Mouse (Mus musculus) myocyte (in vitro differentiated cells): ENCODE data around the gene Dyx1c1. TPM values are rescaled to one million over a fixed set of nuclear protein-coding genes. Genes with fewer than 3 reads are reported as not detected.

Experiments
- H3K27me3 ChIP-seq: one replicate; pipeline ENCODE4 v1.6.1; 2011; ENCODE audit not compliant: control insufficient read depth, insufficient read depth, insufficient read length
- H3K36me3 ChIP-seq: one replicate; pipeline ENCODE4 v1.6.1; 2011; ENCODE audit not compliant: control insufficient read depth, insufficient read depth
- H3K4me2 ChIP-seq: one replicate; pipeline ENCODE4 v1.6.1; 2011; ENCODE audit warnings: low read depth, control low read depth
- H3K4me3 ChIP-seq: one replicate; pipeline ENCODE4 v1.5.1; 2011; ENCODE audit warnings: mild to moderate bottlenecking, control low read depth, moderate library complexity
- H3K79me2 ChIP-seq: one replicate; pipeline ENCODE4 v1.6.1; 2011; ENCODE audit not compliant: control insufficient read depth, insufficient read depth
- H3ac ChIP-seq: one replicate; pipeline ENCODE4 v1.6.1; 2011; ENCODE audit not compliant: control insufficient read depth, insufficient read length
- CEBPB ChIP-seq: IDR thresholded peaks from 2 replicates; pipeline ENCODE4 v1.6.1; 2011; ENCODE audit warnings: mild to moderate bottlenecking, moderate library complexity; ENCODE audit not compliant: poor library complexity, insufficient read depth, severe bottlenecking
- E2F4 ChIP-seq: IDR thresholded peaks from one replicate; pipeline ENCODE4 v1.6.1; 2011; ENCODE audit warnings: mild to moderate bottlenecking, control low read depth, moderate library complexity; ENCODE audit not compliant: insufficient read depth
- MAX ChIP-seq: IDR thresholded peaks from one replicate; pipeline ENCODE4 v1.6.1; 2011; ENCODE audit warnings: low read depth, mild to moderate bottlenecking, control low read depth
- MYOD1 ChIP-seq, 3 experiments: IDR thresholded peaks; one replicate each; pipeline ENCODE4 v1.6.1; 2011; ENCODE audit warnings: control low read depth in 2 of 3, low read depth in 2 of 3, mild to moderate bottlenecking in 2 of 3, moderate library complexity in 1 of 3; ENCODE audit not compliant: insufficient read length in 2 of 3, control insufficient read depth in 1 of 3
- MYOG ChIP-seq, 3 experiments: IDR thresholded peaks; one replicate each; pipeline ENCODE4 v1.6.1; 2011; ENCODE audit warnings: control low read depth in 2 of 3, low read depth in 2 of 3, mild to moderate bottlenecking in 2 of 3; ENCODE audit not compliant: insufficient read length in 2 of 3, control insufficient read depth in 1 of 3, insufficient read depth in 1 of 3
- POLR2A ChIP-seq: IDR thresholded peaks from one replicate; pipeline ENCODE4 v1.6.1; 2011; ENCODE audit warnings: low read depth, mild to moderate bottlenecking, control low read depth, moderate library complexity; ENCODE audit not compliant: insufficient read length
- POLR2AphosphoS2 ChIP-seq: IDR thresholded peaks from one replicate; pipeline ENCODE4 v1.6.1; 2011; ENCODE audit warnings: low read depth, control low read depth; ENCODE audit not compliant: insufficient read length
- REST ChIP-seq: IDR thresholded peaks from one replicate; pipeline ENCODE4 v1.6.1; 2011; ENCODE audit warnings: mild to moderate bottlenecking, control low read depth, moderate library complexity; ENCODE audit not compliant: insufficient read depth, insufficient read length
- SRF ChIP-seq: IDR thresholded peaks from one replicate; pipeline ENCODE4 v1.6.1; 2011; ENCODE audit warnings: low read depth; ENCODE audit not compliant: control insufficient read depth, insufficient read length
- TCF12 ChIP-seq: IDR thresholded peaks from one replicate; pipeline ENCODE4 v1.6.1; 2011; ENCODE audit warnings: mild to moderate bottlenecking, control low read depth; ENCODE audit not compliant: poor library complexity, insufficient read depth, severe bottlenecking
- TCF3 ChIP-seq: IDR thresholded peaks from one replicate; pipeline ENCODE4 v1.6.1; 2011; ENCODE audit warnings: low read depth, control low read depth; ENCODE audit not compliant: insufficient read length
- USF1 ChIP-seq: IDR thresholded peaks from one replicate; pipeline ENCODE4 v1.6.1; 2011; ENCODE audit warnings: low read depth, mild to moderate bottlenecking, control low read depth, moderate library complexity
- polyA plus RNA-seq: library from polyadenylated mRNA; unstranded; fragments of >200 nt; fragmentation: generic; extraction: Trizol; gene quantifications from one replicate; pipeline ENCODE4 v1.2.1, GENCODE M21; 2012; ENCODE audit warnings: missing spikeins

The Dyx1c1 gene
- polyA plus RNA-seq, 1 experiment = not detected

DNA sequence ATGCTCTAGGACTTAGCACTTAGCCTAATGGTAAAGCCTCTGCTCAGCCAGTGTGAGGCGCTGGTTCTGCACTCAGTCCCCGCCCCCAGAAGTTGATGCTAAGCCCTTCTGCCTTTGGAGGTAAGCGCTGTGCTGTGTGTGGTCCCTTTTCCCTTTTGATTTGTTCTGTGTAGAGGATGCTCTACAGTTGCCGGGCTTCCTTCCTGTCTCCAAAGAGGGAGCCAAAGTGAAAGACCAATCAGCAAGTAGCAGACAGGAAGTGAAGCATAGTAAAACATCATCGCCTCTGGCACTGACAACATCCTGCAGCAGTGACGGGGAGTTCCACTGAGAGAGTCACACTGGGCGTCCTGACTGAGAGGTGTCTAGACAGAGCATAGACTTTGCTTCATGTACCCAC is 11.3 kb downstream of the Dyx1c1 start:
- Histone ChIP-seq H3K79me2 (no peaks in the 10 kb centered on the region), H3ac (no peak overlapping the region), H3K36me3 (no peaks in the 10 kb centered on the region), H3K4me3 (no peak overlapping the region), H3K4me2 (no peak overlapping the region), H3K27me3 (peaks cover 8% of the 10 kb centered on the region)
- TF ChIP-seq TCF3 (no peak), MYOD1 (IDR thresholded peaks at IDR 0.05; ENCODE audit: control insufficient read depth in 1 of 3, insufficient read length in 2 of 3, low read depth in 2 of 3) (no peak), TCF12 (no peak), MYOG (IDR thresholded peaks at IDR 0.05; ENCODE audit: control insufficient read depth in 1 of 3, insufficient read depth in 1 of 3, insufficient read length in 2 of 3, low read depth in 2 of 3) (no peak), POLR2AphosphoS2 (no peak), REST (no peak), USF1 (no peak), SRF (no peak), POLR2A (no peak), MAX (no peak), E2F4 (no peak), CEBPB (no peak)

DNA sequence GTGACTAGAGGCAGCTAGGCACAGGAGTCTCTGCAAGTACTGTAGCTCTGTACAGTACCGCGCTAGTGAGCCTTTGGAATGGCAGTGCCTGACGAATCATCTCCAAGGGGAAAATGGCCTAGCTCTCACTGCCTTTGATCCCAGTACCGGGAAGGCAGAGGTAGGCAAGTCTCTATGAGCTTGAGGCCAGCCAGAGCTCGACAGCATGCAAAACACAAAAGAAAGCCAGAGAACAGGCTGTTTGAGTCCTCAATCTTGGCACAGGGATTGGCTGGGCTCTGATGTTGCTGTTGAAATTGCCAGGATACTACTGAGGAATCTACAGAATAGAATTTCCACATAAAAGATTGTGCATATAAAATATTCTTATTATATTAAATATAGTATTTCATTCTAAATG is 13.8 kb downstream of the Dyx1c1 start:
- no peak overlapping the region for H3K4me2 ChIP-seq
- peaks cover 4% of the 10 kb centered on the region for H3K27me3 ChIP-seq
- no peak overlapping the region for H3K4me3 ChIP-seq
- no peaks in the 10 kb centered on the region for H3K36me3 ChIP-seq
- TF ChIP-seq MAX (no peak), USF1 (no peak), MYOD1 (IDR thresholded peaks at IDR 0.05; ENCODE audit: control insufficient read depth in 1 of 3, insufficient read length in 2 of 3, low read depth in 2 of 3) (no peak), POLR2AphosphoS2 (no peak), TCF3 (no peak), E2F4 (no peak), TCF12 (no peak), MYOG (IDR thresholded peaks at IDR 0.05; ENCODE audit: control insufficient read depth in 1 of 3, insufficient read depth in 1 of 3, insufficient read length in 2 of 3, low read depth in 2 of 3) (no peak), REST (no peak), CEBPB (no peak), SRF (no peak), POLR2A (no peak)
- H3K79me2 ChIP-seq = no peaks in the 10 kb centered on the region
- no peak overlapping the region for H3ac ChIP-seq

DNA sequence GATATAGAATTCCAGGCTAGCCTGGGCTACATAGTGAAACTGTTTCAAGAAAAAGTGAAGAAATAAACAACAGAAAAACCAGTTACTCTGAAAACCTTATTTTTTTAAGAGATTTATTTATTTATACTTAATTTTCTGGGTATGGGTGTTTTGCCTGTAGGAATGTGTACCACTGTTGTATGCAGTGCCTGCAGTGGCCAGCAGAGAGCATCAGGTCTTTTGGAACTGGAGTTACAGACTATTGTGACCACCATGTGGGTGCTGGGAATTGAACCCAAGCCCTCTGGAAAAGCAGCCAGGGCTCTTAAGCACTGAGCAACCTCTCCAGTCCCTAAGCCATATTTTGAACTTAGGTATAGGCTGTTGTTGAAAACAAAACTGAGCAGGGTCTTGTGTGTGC is 14.4 kb downstream of the Dyx1c1 start:
- Histone ChIP-seq H3K36me3 (no peaks in the 10 kb centered on the region), H3K4me3 (no peak overlapping the region), H3ac (no peak overlapping the region), H3K79me2 (no peaks in the 10 kb centered on the region), H3K27me3 (peaks cover 4% of the 10 kb centered on the region), H3K4me2 (no peak overlapping the region)
- TF ChIP-seq TCF3 (no peak), TCF12 (no peak), REST (no peak), MYOG (IDR thresholded peaks at IDR 0.05; ENCODE audit: control insufficient read depth in 1 of 3, insufficient read depth in 1 of 3, insufficient read length in 2 of 3, low read depth in 2 of 3) (no peak), POLR2AphosphoS2 (no peak), CEBPB (no peak), E2F4 (no peak), MYOD1 (IDR thresholded peaks at IDR 0.05; ENCODE audit: control insufficient read depth in 1 of 3, insufficient read length in 2 of 3, low read depth in 2 of 3) (no peak), SRF (no peak), POLR2A (no peak), MAX (no peak), USF1 (no peak)

DNA sequence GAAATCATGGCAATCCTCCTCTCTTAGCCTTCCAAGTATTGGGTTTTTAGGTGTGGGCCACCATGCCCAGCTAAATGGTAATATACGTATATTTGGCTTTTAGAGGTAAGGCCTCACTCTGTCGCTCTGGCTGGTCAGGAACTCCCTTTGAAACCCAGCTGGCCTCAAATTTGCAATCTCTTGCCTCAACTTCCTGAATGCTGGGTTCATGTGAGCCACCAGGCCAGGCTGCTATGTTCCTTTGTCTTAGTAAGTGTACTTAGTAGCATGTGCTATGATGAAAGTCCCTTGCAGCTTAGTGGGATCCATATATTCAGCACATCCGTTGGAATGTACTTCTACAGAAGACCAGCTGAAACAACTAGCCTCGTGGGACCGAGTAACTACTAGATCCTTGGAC is 16.1 kb downstream of the Dyx1c1 start:
- Histone ChIP-seq H3K36me3 (no peaks in the 10 kb centered on the region), H3K79me2 (no peaks in the 10 kb centered on the region), H3K4me2 (no peak overlapping the region), H3K4me3 (no peak overlapping the region), H3K27me3 (peaks cover 4% of the 10 kb centered on the region), H3ac (no peak overlapping the region)
- no peak for TF ChIP-seq E2F4
- no peak for TF ChIP-seq MYOD1 (IDR thresholded peaks at IDR 0.05; ENCODE audit: control insufficient read depth in 1 of 3, insufficient read length in 2 of 3, low read depth in 2 of 3)
- TF ChIP-seq MYOG (IDR thresholded peaks at IDR 0.05; ENCODE audit: control insufficient read depth in 1 of 3, insufficient read depth in 1 of 3, insufficient read length in 2 of 3, low read depth in 2 of 3) = no peak
- no peak for TF ChIP-seq USF1
- TF ChIP-seq POLR2AphosphoS2 = no peak
- no peak for TF ChIP-seq TCF12
- TF ChIP-seq POLR2A = no peak
- TF ChIP-seq SRF = no peak
- no peak for TF ChIP-seq CEBPB
- no peak for TF ChIP-seq REST
